Mouse (Mus musculus): ENCODE data around the gene Zfp61. TPM values are rescaled to one million over a fixed set of nuclear protein-coding genes. Genes with fewer than 3 reads are reported as not detected.

Gene Zfp61
- polyA plus RNA-seq, 1 experiment from 2014 or later = 21.7 TPM

- peak overlapping the region; percentile 93 for H3K27ac ChIP-seq (ENCODE audit: low read length)
- H3K9me3 ChIP-seq (ENCODE audit: control insufficient read depth, low read length) = no peaks in the 10 kb centered on the region
- peaks cover 9% of the 10 kb centered on the region; the same call in 1 of the 2 replicates for H3K36me3 ChIP-seq (ENCODE audit: control insufficient read depth, insufficient read depth, low read length)
- peaks cover 11% of the 10 kb centered on the region; the same call in 1 of the 2 replicates for H3K4me1 ChIP-seq (ENCODE audit: control insufficient read depth, insufficient read depth, low read length)
- under 1% methylated on average over 46 of the region's 47 CpGs for WGBS
- H3K27me3 ChIP-seq (replicated peaks; ENCODE audit: control insufficient read depth, insufficient read depth, low read length) = no peaks in the 10 kb centered on the region
- H3K4me2 ChIP-seq (ENCODE audit: low read depth, low read length) = peak overlapping the region; percentile 83
- peak; percentile 90 for ATAC-seq
- H3K9ac ChIP-seq (ENCODE audit: low read depth, low read length) = peak overlapping the region; percentile 80
- H3K4me3 ChIP-seq (ENCODE audit: low read length) = peak overlapping the region; percentile 85
These were observed 1.9 kb downstream of the Zfp61 start for GRCm38 (mm10) chr7:24298973-24299708.

GRCm38 (mm10) chr7:24298635-24298972, 2.4 kb downstream of the Zfp61 start:
- WGBS = 1% methylated on average over 12 of the region's 12 CpGs
- peaks cover 11% of the 10 kb centered on the region; the same call in 1 of the 2 replicates for H3K4me1 ChIP-seq (ENCODE audit: control insufficient read depth, insufficient read depth, low read length)
- no peaks in the 10 kb centered on the region for H3K9me3 ChIP-seq (ENCODE audit: control insufficient read depth, low read length)
- H3K4me3 ChIP-seq (ENCODE audit: low read length) = peak overlapping the region; percentile 85
- no peak for ATAC-seq
- H3K27ac ChIP-seq (ENCODE audit: low read length) = peak overlapping the region; percentile 93; the same call in 1 of the 2 replicates
- H3K36me3 ChIP-seq (ENCODE audit: control insufficient read depth, insufficient read depth, low read length) = peaks cover 9% of the 10 kb centered on the region; the same call in 1 of the 2 replicates
- H3K27me3 ChIP-seq (replicated peaks; ENCODE audit: control insufficient read depth, insufficient read depth, low read length) = no peaks in the 10 kb centered on the region
- peak overlapping the region; percentile 83 for H3K4me2 ChIP-seq (ENCODE audit: low read depth, low read length)
- H3K9ac ChIP-seq (ENCODE audit: low read depth, low read length) = peak overlapping the region; percentile 80

- Histone ChIP-seq H3K27me3 (replicated peaks; ENCODE audit: control insufficient read depth, insufficient read depth, low read length) (no peaks in the 10 kb centered on the region), H3K27ac (ENCODE audit: low read length) (no peak overlapping the region), H3K4me3 (ENCODE audit: low read length) (no peak overlapping the region; the same call in 1 of the 2 replicates), H3K9me3 (ENCODE audit: control insufficient read depth, low read length) (no peaks in the 10 kb centered on the region), H3K9ac (ENCODE audit: low read depth, low read length) (0 out of 2 replicates have a peak overlapping the region, but pooled peaks have one; percentile 80), H3K4me2 (ENCODE audit: low read depth, low read length) (peak overlapping the region; percentile 83; the same call in 1 of the 2 replicates), H3K36me3 (ENCODE audit: control insufficient read depth, insufficient read depth, low read length) (peaks cover 5% of the 10 kb centered on the region; the same call in 1 of the 2 replicates), H3K4me1 (ENCODE audit: control insufficient read depth, insufficient read depth, low read length) (peaks cover 11% of the 10 kb centered on the region; the same call in 1 of the 2 replicates)
- WGBS = 90% methylated on average over 15 of the region's 15 CpGs
- no peak for ATAC-seq
These were observed 3.5 kb downstream of the Zfp61 start for GRCm38 (mm10) chr7:24297361-24298095.

GRCm38 (mm10) chr7:24296386-24296785, 4.6 kb downstream of the Zfp61 start:
- no peaks in the 10 kb centered on the region for H3K27me3 ChIP-seq (replicated peaks; ENCODE audit: control insufficient read depth, insufficient read depth, low read length)
- H3K4me3 ChIP-seq (ENCODE audit: low read length) = no peak overlapping the region
- no peak for ATAC-seq
- no peaks in the 10 kb centered on the region for H3K9me3 ChIP-seq (ENCODE audit: control insufficient read depth, low read length)
- H3K27ac ChIP-seq (ENCODE audit: low read length) = no peak overlapping the region
- H3K4me1 ChIP-seq (ENCODE audit: control insufficient read depth, insufficient read depth, low read length) = peaks cover 11% of the 10 kb centered on the region; the same call in 1 of the 2 replicates
- H3K4me2 ChIP-seq (ENCODE audit: low read depth, low read length) = no peak overlapping the region
- no peak overlapping the region for H3K9ac ChIP-seq (ENCODE audit: low read depth, low read length)
- 94% methylated on average over 7 of the region's 7 CpGs for WGBS
- H3K36me3 ChIP-seq (ENCODE audit: control insufficient read depth, insufficient read depth, low read length) = peaks cover 14% of the 10 kb centered on the region; the same call in 1 of the 2 replicates

- no peaks in the 10 kb centered on the region for H3K9me3 ChIP-seq (ENCODE audit: control insufficient read depth, low read length)
- H3K27ac ChIP-seq (ENCODE audit: low read length) = no peak overlapping the region
- no peak overlapping the region for H3K4me3 ChIP-seq (ENCODE audit: low read length)
- peaks cover 22% of the 10 kb centered on the region for H3K36me3 ChIP-seq (ENCODE audit: control insufficient read depth, insufficient read depth, low read length)
- no peak overlapping the region for H3K9ac ChIP-seq (ENCODE audit: low read depth, low read length)
- H3K27me3 ChIP-seq (replicated peaks; ENCODE audit: control insufficient read depth, insufficient read depth, low read length) = no peaks in the 10 kb centered on the region
- no peak for ATAC-seq
- no peak overlapping the region for H3K4me2 ChIP-seq (ENCODE audit: low read depth, low read length)
- 96% methylated on average over 7 of the region's 7 CpGs for WGBS
- peaks cover 11% of the 10 kb centered on the region; the same call in 1 of the 2 replicates for H3K4me1 ChIP-seq (ENCODE audit: control insufficient read depth, insufficient read depth, low read length)
These were observed 5.7 kb downstream of the Zfp61 start for GRCm38 (mm10) chr7:24295376-24295775.

- no peak overlapping the region for H3K27ac ChIP-seq (ENCODE audit: low read length)
- ATAC-seq = no peak
- H3K9ac ChIP-seq (ENCODE audit: low read depth, low read length) = no peak overlapping the region
- no peak overlapping the region for H3K4me2 ChIP-seq (ENCODE audit: low read depth, low read length)
- WGBS = 96% methylated on average over 4 of the region's 4 CpGs
- peaks cover 22% of the 10 kb centered on the region for H3K36me3 ChIP-seq (ENCODE audit: control insufficient read depth, insufficient read depth, low read length)
- H3K27me3 ChIP-seq (replicated peaks; ENCODE audit: control insufficient read depth, insufficient read depth, low read length) = no peaks in the 10 kb centered on the region
- H3K4me3 ChIP-seq (ENCODE audit: low read length) = no peak overlapping the region
- no peaks in the 10 kb centered on the region for H3K9me3 ChIP-seq (ENCODE audit: control insufficient read depth, low read length)
- H3K4me1 ChIP-seq (ENCODE audit: control insufficient read depth, insufficient read depth, low read length) = peaks cover 5% of the 10 kb centered on the region; the same call in 1 of the 2 replicates
These were observed 6.3 kb downstream of the Zfp61 start for GRCm38 (mm10) chr7:24294763-24295162.

GRCm38 (mm10) chr7:24293061-24293851, 7.8 kb downstream of the Zfp61 start:
- Histone ChIP-seq H3K9me3 (ENCODE audit: control insufficient read depth, low read length) (no peaks in the 10 kb centered on the region), H3K4me1 (ENCODE audit: control insufficient read depth, insufficient read depth, low read length) (peaks cover 3% of the 10 kb centered on the region; the same call in 1 of the 2 replicates), H3K4me2 (ENCODE audit: low read depth, low read length) (no peak overlapping the region), H3K4me3 (ENCODE audit: low read length) (no peak overlapping the region), H3K27ac (ENCODE audit: low read length) (no peak overlapping the region), H3K27me3 (replicated peaks; ENCODE audit: control insufficient read depth, insufficient read depth, low read length) (no peaks in the 10 kb centered on the region), H3K9ac (ENCODE audit: low read depth, low read length) (no peak overlapping the region), H3K36me3 (ENCODE audit: control insufficient read depth, insufficient read depth, low read length) (peaks cover 22% of the 10 kb centered on the region)
- WGBS = 76% methylated on average over 12 of the region's 12 CpGs
- peak; percentile 67 for ATAC-seq

GRCm38 (mm10) chr7:24291387-24292090, 9.5 kb downstream of the Zfp61 start:
- 88% methylated on average over 27 of the region's 27 CpGs for WGBS
- Histone ChIP-seq H3K4me3 (ENCODE audit: low read length) (no peak overlapping the region), H3K9ac (ENCODE audit: low read depth, low read length) (no peak overlapping the region), H3K27ac (ENCODE audit: low read length) (no peak overlapping the region), H3K4me1 (ENCODE audit: control insufficient read depth, insufficient read depth, low read length) (no peaks in the 10 kb centered on the region), H3K9me3 (ENCODE audit: control insufficient read depth, low read length) (no peaks in the 10 kb centered on the region), H3K27me3 (replicated peaks; ENCODE audit: control insufficient read depth, insufficient read depth, low read length) (no peaks in the 10 kb centered on the region), H3K36me3 (ENCODE audit: control insufficient read depth, insufficient read depth, low read length) (peaks cover 22% of the 10 kb centered on the region), H3K4me2 (ENCODE audit: low read depth, low read length) (no peak overlapping the region)
- no peak for ATAC-seq

Data from intestine, embryonic 16.5 days (tissue).